Mouse (Mus musculus) testis, adult 2 months (tissue): ENCODE data around the gene Iqsec3.

Source experiments
- CTCF ChIP-seq: fragments of 200-500 bp; IDR thresholded peaks from 2 replicates; pipeline ENCODE4 v1.5.1; 2012; ENCODE audit warnings: low read depth, mild to moderate bottlenecking, inconsistent platforms, low read length, moderate library complexity; ENCODE audit not compliant: control insufficient read depth, insufficient read depth, insufficient replicate concordance
- POLR2A ChIP-seq: fragments of 200-500 bp; IDR thresholded peaks from 2 replicates; pipeline ENCODE4 v1.6.1; 2012; ENCODE audit warnings: low read depth, mild to moderate bottlenecking, inconsistent platforms, low read length, moderate library complexity; ENCODE audit not compliant: control insufficient read depth

GRCm38 (mm10) chr6:121462628-121463340 lies 10.7 kb downstream of the Iqsec3 start:
- no peak for TF ChIP-seq CTCF
- no peak for TF ChIP-seq POLR2A
